Mouse (Mus musculus) kidney, adult 11 months (tissue): ENCODE results near the gene Apol8.

Experiments used
- DNase-seq: peaks from one replicate; pipeline ENCODE4 v3.0.0; 2022

Apol8 gene

GRCm38 (mm10) chr15:77784039-77784824, 27.4 kb upstream of the Apol8 start:
- no peak for DNase-seq

GRCm38 (mm10) chr15:77782449-77783014, 25.7 kb upstream of the Apol8 start:
- DNase-seq, result no peak

- peak; percentile 61 for DNase-seq
These were observed 18.6 kb upstream of the Apol8 start for GRCm38 (mm10) chr15:77775186-77775963.

GRCm38 (mm10) chr15:77774303-77774702, 17.5 kb upstream of the Apol8 start:
- DNase-seq, result no peak

- DNase-seq, result no peak
These were observed 16.5 kb upstream of the Apol8 start for GRCm38 (mm10) chr15:77773099-77773915.

GRCm38 (mm10) chr15:77770942-77771341, 14.1 kb upstream of the Apol8 start:
- DNase-seq, result no peak

- no peak for DNase-seq
These were observed 13.5 kb upstream of the Apol8 start for GRCm38 (mm10) chr15:77770341-77770740.

GRCm38 (mm10) chr15:77766981-77767380, 10.2 kb upstream of the Apol8 start:
- DNase-seq, result no peak

- DNase-seq, result no peak
These were observed 8.8 kb upstream of the Apol8 start for GRCm38 (mm10) chr15:77765484-77766093.

- DNase-seq, result peak; percentile 64
These were observed 7.7 kb upstream of the Apol8 start for GRCm38 (mm10) chr15:77764391-77765006.

GRCm38 (mm10) chr15:77763702-77764101, 6.9 kb upstream of the Apol8 start:
- no peak for DNase-seq

- DNase-seq, result no peak
These were observed 6.2 kb upstream of the Apol8 start for GRCm38 (mm10) chr15:77763050-77763449.

- DNase-seq, result no peak
These were observed 5.0 kb upstream of the Apol8 start for GRCm38 (mm10) chr15:77761561-77762380.

GRCm38 (mm10) chr15:77761083-77761482, 4.3 kb upstream of the Apol8 start:
- no peak for DNase-seq

- DNase-seq, result no peak
These were observed 3.2 kb upstream of the Apol8 start for GRCm38 (mm10) chr15:77760037-77760436.

GRCm38 (mm10) chr15:77757586-77758226, 903 bp upstream of the Apol8 start:
- no peak for DNase-seq

- no peak for DNase-seq
These were observed 722 bp downstream of the Apol8 start for GRCm38 (mm10) chr15:77756081-77756480.

- DNase-seq, result no peak
These were observed 1.7 kb downstream of the Apol8 start for GRCm38 (mm10) chr15:77755132-77755531.

- no peak for DNase-seq
These were observed 4.4 kb downstream of the Apol8 start for GRCm38 (mm10) chr15:77752443-77752842.

GRCm38 (mm10) chr15:77750461-77750860, 6.3 kb downstream of the Apol8 start:
- no peak for DNase-seq

GRCm38 (mm10) chr15:77749717-77750116, 7.1 kb downstream of the Apol8 start:
- no peak for DNase-seq
